Comparison of ENCODE assay signal across 8 mouse cellular contexts in genomic region chr1:135105951-135106350, GRCm38 (mm10). TPM values are rescaled to one million over a fixed set of nuclear protein-coding genes. Genes with fewer than 3 reads are reported as not detected.
DNase-seq lines count a peak whose midpoint lies in the region; ATAC-seq lines count a peak whose summit lies in the region.

No protein-coding gene starts in this region.

- H3K9ac ChIP-seq in forebrain, embryonic 16.5 days (replicated peaks; ENCODE audit: low read depth, low read length): no peak overlapping the region
- no peak overlapping the region for H3K9ac ChIP-seq in hindbrain, embryonic 11.5 days (ENCODE audit: low read depth, low read length)
- H3K9ac ChIP-seq in midbrain, embryonic 16.5 days (ENCODE audit: low read depth, low read length): no peak overlapping the region

- peak overlapping the region; percentile 51 for H3K4me3 ChIP-seq in forebrain, embryonic 10.5 days
- H3K4me3 ChIP-seq in forebrain, embryonic 16.5 days (replicated peaks; ENCODE audit: low read length): no peak overlapping the region
- H3K4me3 ChIP-seq in hindbrain, embryonic 11.5 days (ENCODE audit: low read depth, low read length): no peak overlapping the region; the same call in 1 of the 2 replicates
- no peak overlapping the region for H3K4me3 ChIP-seq in midbrain, embryonic 16.5 days (ENCODE audit: low read depth, low read length)

- ATAC-seq in forebrain, embryonic 16.5 days: no peak
- ATAC-seq in erythroblast, adult 5-6 weeks (replicated peaks; ENCODE audit: low FRiP score, poor library complexity, severe bottlenecking): peak; percentile 58; the same call in 1 of the 2 replicates
- ATAC-seq in hindbrain, embryonic 11.5 days (ENCODE audit: low FRiP score): no peak
- ATAC-seq in midbrain, embryonic 16.5 days: 0 out of 2 replicates have a peak, but pooled peaks have one; percentile 36

- H3K4me2 ChIP-seq in forebrain, embryonic 16.5 days (ENCODE audit: low read length): no peak overlapping the region
- H3K4me2 ChIP-seq in hindbrain, embryonic 11.5 days (replicated peaks; ENCODE audit: low read depth, low read length): no peak overlapping the region
- no peak overlapping the region for H3K4me2 ChIP-seq in midbrain, embryonic 16.5 days (ENCODE audit: low read length)

- H3K4me1 ChIP-seq in forebrain, embryonic 10.5 days: peaks cover 19% of the 10 kb centered on the region
- peaks cover 11% of the 10 kb centered on the region for H3K4me1 ChIP-seq in forebrain, embryonic 16.5 days (replicated peaks; ENCODE audit: control insufficient read depth, insufficient read depth, low read length)
- no peaks in the 10 kb centered on the region for H3K4me1 ChIP-seq in hindbrain, embryonic 11.5 days (replicated peaks; ENCODE audit: control insufficient read depth, insufficient read depth, low read length)
- H3K4me1 ChIP-seq in midbrain, embryonic 16.5 days (ENCODE audit: control insufficient read depth, insufficient read depth, low read length): peaks cover 9% of the 10 kb centered on the region; the same call in 1 of the 2 replicates

- H3K27ac ChIP-seq in forebrain, embryonic 10.5 days: no peak overlapping the region
- H3K27ac ChIP-seq in forebrain, embryonic 16.5 days (ENCODE audit: low read length): no peak overlapping the region
- no peak overlapping the region for H3K27ac ChIP-seq in hindbrain, embryonic 11.5 days (ENCODE audit: low read depth, low read length)
- no peak overlapping the region for H3K27ac ChIP-seq in midbrain, embryonic 16.5 days (ENCODE audit: low read length)

- H3K36me3 ChIP-seq in forebrain, embryonic 10.5 days (replicated peaks): no peaks in the 10 kb centered on the region
- no peaks in the 10 kb centered on the region for H3K36me3 ChIP-seq in forebrain, embryonic 16.5 days (ENCODE audit: control insufficient read depth, insufficient read depth)
- H3K36me3 ChIP-seq in hindbrain, embryonic 11.5 days (ENCODE audit: control insufficient read depth, insufficient read depth, low read length): no peaks in the 10 kb centered on the region
- no peaks in the 10 kb centered on the region for H3K36me3 ChIP-seq in midbrain, embryonic 16.5 days (ENCODE audit: control insufficient read depth, insufficient read depth, low read length)

- H3K27me3 ChIP-seq in forebrain, embryonic 10.5 days (ENCODE audit: poor library complexity, severe bottlenecking): peaks cover 86% of the 10 kb centered on the region
- peaks cover 29% of the 10 kb centered on the region for H3K27me3 ChIP-seq in forebrain, embryonic 16.5 days (replicated peaks; ENCODE audit: control insufficient read depth, insufficient read depth, low read length)
- peaks cover 31% of the 10 kb centered on the region for H3K27me3 ChIP-seq in hindbrain, embryonic 11.5 days (ENCODE audit: control insufficient read depth, insufficient read depth, low read length)
- H3K27me3 ChIP-seq in midbrain, embryonic 16.5 days (ENCODE audit: control insufficient read depth, insufficient read depth, low read depth, low read length): peaks cover 33% of the 10 kb centered on the region

- WGBS in forebrain, embryonic 10.5 days: 3% methylated on average over 8 of the region's 8 CpGs
- WGBS in forebrain, embryonic 16.5 days: 0% methylated on average over 8 of the region's 8 CpGs
- WGBS in hindbrain, embryonic 11.5 days: 1% methylated on average over 8 of the region's 8 CpGs
- WGBS in midbrain, embryonic 16.5 days: 2% methylated on average over 8 of the region's 8 CpGs

- peak; percentile 62 for DNase-seq in forebrain, embryonic 10.5 days (ENCODE audit: extremely low spot score, low spot score)
- peak; percentile 72 for DNase-seq in adipocyte (ENCODE audit: low spot score)
- peak; percentile 80 for DNase-seq in hindbrain, embryonic 11.5 days (ENCODE audit: low spot score)
- peak; percentile 38 to 75 for DNase-seq in left cerebral cortex, postnatal 14 days (ENCODE audit: low spot score in 2 of 2)
- DNase-seq in spleen, postnatal 4 days (ENCODE audit: low spot score in 2 of 2): peak; percentile 65 to 88

- intact Hi-C loops in left cerebral cortex, postnatal 14 days (cut with DNase I): loop anchor here (2.0 to 5.0 kb wide), 2 partner anchors 117 to 134 kb away; no protein-coding TSS in a partner anchor

- no peaks in the 10 kb centered on the region for H3K9me3 ChIP-seq in forebrain, embryonic 10.5 days
- no peaks in the 10 kb centered on the region for H3K9me3 ChIP-seq in forebrain, embryonic 16.5 days (ENCODE audit: control insufficient read depth, low read length)
- no peaks in the 10 kb centered on the region for H3K9me3 ChIP-seq in hindbrain, embryonic 11.5 days (ENCODE audit: control insufficient read depth, low read length)
- no peaks in the 10 kb centered on the region for H3K9me3 ChIP-seq in midbrain, embryonic 16.5 days (replicated peaks; ENCODE audit: control insufficient read depth, low read length, poor library complexity, severe bottlenecking)

RNA-seq across cellular contexts. Expression of gene Lgr6, which starts 0.9 kb away (rescaled TPM):
- 0.07 and 0.14 TPM in 2 replicates for polyA plus RNA-seq in forebrain, embryonic 10.5 days (2016; fragmentation: Nextera tagmentation; extraction: Ambion mirVana)
- polyA plus RNA-seq in forebrain, embryonic 16.5 days (2015; fragmentation: Nextera tagmentation; extraction: Ambion mirVana): 0.53 and 0.60 TPM in 2 replicates
- total RNA-seq in erythroblast, adult 5-6 weeks (2015; ENCODE audit: low replicate concordance): not detected in 2 replicates
- total RNA-seq in erythroblast, adult 5-6 weeks (2017; ENCODE audit: low replicate concordance): not detected in 2 replicates
- polyA plus RNA-seq in hindbrain, embryonic 11.5 days (2014; fragmentation: Nextera tagmentation; extraction: Ambion mirVana): 0.19 and 0.53 TPM in 2 replicates
- 1 to 10 TPM; 2.7 TPM for total RNA-seq in left cerebral cortex, postnatal 14 days (2021)
- polyA plus RNA-seq in midbrain, embryonic 16.5 days (2015; fragmentation: Nextera tagmentation; extraction: Ambion mirVana): 1.1 and 1.2 TPM in 2 replicates

RNA-seq across cellular contexts. Expression of gene Ptpn7, which starts 26.5 kb away (rescaled TPM):
- polyA plus RNA-seq in forebrain, embryonic 10.5 days (2016; fragmentation: Nextera tagmentation; extraction: Ambion mirVana): 1.9 and 2.3 TPM in 2 replicates
- polyA plus RNA-seq in forebrain, embryonic 16.5 days (2015; fragmentation: Nextera tagmentation; extraction: Ambion mirVana): 0.24 and 0.27 TPM in 2 replicates
- 14.6 and 15.5 TPM in 2 replicates for total RNA-seq in erythroblast, adult 5-6 weeks (2015; ENCODE audit: low replicate concordance)
- total RNA-seq in erythroblast, adult 5-6 weeks (2017; ENCODE audit: low replicate concordance): 22.7 and 23.9 TPM in 2 replicates
- polyA plus RNA-seq in hindbrain, embryonic 11.5 days (2014; fragmentation: Nextera tagmentation; extraction: Ambion mirVana): 1.3 and 2.1 TPM in 2 replicates
- total RNA-seq in left cerebral cortex, postnatal 14 days (2021): under 1 TPM in 1 of 2 experiments, not detected in 1; 0.19 TPM
- 0.11 and 0.26 TPM in 2 replicates for polyA plus RNA-seq in midbrain, embryonic 16.5 days (2015; fragmentation: Nextera tagmentation; extraction: Ambion mirVana)

RNA-seq across cellular contexts. Expression of gene Arl8a, which starts 40.7 kb away (rescaled TPM):
- polyA plus RNA-seq in forebrain, embryonic 10.5 days (2016; fragmentation: Nextera tagmentation; extraction: Ambion mirVana): 37.6 and 39.2 TPM in 2 replicates
- 323 and 336 TPM in 2 replicates for polyA plus RNA-seq in forebrain, embryonic 16.5 days (2015; fragmentation: Nextera tagmentation; extraction: Ambion mirVana)
- 22.3 and 23.4 TPM in 2 replicates for total RNA-seq in erythroblast, adult 5-6 weeks (2015; ENCODE audit: low replicate concordance)
- total RNA-seq in erythroblast, adult 5-6 weeks (2017; ENCODE audit: low replicate concordance): 7.2 and 11.9 TPM in 2 replicates
- 84.5 and 84.6 TPM in 2 replicates for polyA plus RNA-seq in hindbrain, embryonic 11.5 days (2014; fragmentation: Nextera tagmentation; extraction: Ambion mirVana)
- 100 to 1,000 TPM; 329 to 359 TPM for total RNA-seq in left cerebral cortex, postnatal 14 days (2021)
- polyA plus RNA-seq in midbrain, embryonic 16.5 days (2015; fragmentation: Nextera tagmentation; extraction: Ambion mirVana): 390 and 409 TPM in 2 replicates

Comparison
In these comparisons a context has a peak if more than half of its experiments do, and no peak if none do; other contexts are left out.
1. ATAC-seq: peak in erythroblast, adult 5-6 weeks (single experiment) and midbrain, embryonic 16.5 days (single experiment); none in forebrain, embryonic 16.5 days (single experiment) and hindbrain, embryonic 11.5 days (single experiment).
2. Peak in every context shown above with its lines, with median percentiles within 50 percentile points of each other: DNase-seq.